8 mouse cellular contexts compared by ENCODE assay signal in the genomic region with DNA sequence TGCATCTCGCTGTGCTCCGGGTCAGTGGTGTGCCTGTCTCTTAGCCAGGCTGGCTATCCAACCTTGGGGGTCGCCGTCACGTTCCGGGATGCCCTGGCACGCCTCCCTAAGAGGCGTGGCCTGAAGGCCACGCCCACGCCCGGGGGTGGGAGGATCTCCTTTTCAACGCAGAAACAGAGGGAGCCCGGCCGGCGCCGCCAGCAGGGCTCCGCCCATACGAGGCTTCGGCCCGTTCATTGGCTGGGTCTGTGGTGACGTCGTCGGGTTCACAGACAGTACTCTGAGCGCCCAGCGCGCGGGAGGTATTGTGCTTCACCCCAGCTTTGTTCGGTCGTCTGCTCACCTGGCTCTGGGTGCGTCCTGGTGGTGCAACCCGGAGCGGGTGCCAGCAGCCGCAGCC. TPM values are rescaled to one million over a fixed set of nuclear protein-coding genes. Genes with fewer than 3 reads are reported as not detected.
DNase-seq lines count a peak whose midpoint lies in the region; ATAC-seq and TF ChIP-seq lines count a peak whose summit lies in the region.

A gene (plus strand): TSS at position 236 of the 400 bp plus-strand sequence.

- H3K27me3 ChIP-seq in hindbrain, embryonic 10.5 days (ENCODE audit: insufficient read depth, poor library complexity, severe bottlenecking), result peaks cover 7% of the 10 kb centered on the region; the same call in 1 of the 2 replicates
- no peaks in the 10 kb centered on the region for H3K27me3 ChIP-seq in lung, postnatal 0 days (replicated peaks; ENCODE audit: insufficient read depth, low read length)

- H3K4me3 ChIP-seq in hindbrain, embryonic 10.5 days, result peak within 1 kb of the TSS; percentile 78
- peak within 1 kb of the TSS; percentile 80 for H3K4me3 ChIP-seq in lung, postnatal 0 days (ENCODE audit: low read depth, low read length)

- WGBS in hindbrain, embryonic 10.5 days, result under 1% methylated on average over 33 of the region's 33 CpGs
- under 1% methylated on average over 33 of the region's 33 CpGs for WGBS in lung, postnatal 0 days

- peak within 1 kb of the TSS; percentile 93 for H3K27ac ChIP-seq in hindbrain, embryonic 10.5 days
- peak within 1 kb of the TSS; percentile 95 for H3K27ac ChIP-seq in lung, postnatal 0 days (ENCODE audit: low read length)

- peak within 1 kb of the TSS; percentile 91 for H3K4me2 ChIP-seq in lung, postnatal 0 days (replicated peaks; ENCODE audit: low read depth, low read length)

- peaks cover 14% of the 10 kb centered on the region for H3K36me3 ChIP-seq in hindbrain, embryonic 10.5 days
- H3K36me3 ChIP-seq in lung, postnatal 0 days (ENCODE audit: insufficient read depth, low read length), result no peaks in the 10 kb centered on the region

- TF ChIP-seq CTCF in lung, postnatal 0 days (IDR thresholded peaks at IDR 0.05), result 0 out of 2 replicates have a peak, but pooled peaks have one; percentile 3

- DNase-seq in MN1 (ENCODE audit: low spot score), result peak; percentile 9
- peak; percentile 97 for DNase-seq in cerebellum, adult 9-10 months
- DNase-seq in hindbrain, embryonic 10.5 days (ENCODE audit: low spot score), result peak; percentile 98
- DNase-seq in layer of hippocampus, adult 9-11 months, result peak; percentile 97
- peak; percentile 97 for DNase-seq in lung, postnatal 0 days (ENCODE audit: low spot score)
- DNase-seq in ovary, postnatal 14 days (ENCODE audit: low spot score), result peak; percentile 88
- DNase-seq in thymus, postnatal 14 days, result peak; percentile 97

- H3K4me1 ChIP-seq in hindbrain, embryonic 10.5 days (replicated peaks), result peaks cover 30% of the 10 kb centered on the region
- peaks cover 16% of the 10 kb centered on the region for H3K4me1 ChIP-seq in lung, postnatal 0 days (ENCODE audit: insufficient read depth, low read depth, low read length)

- H3K9ac ChIP-seq in lung, postnatal 0 days (replicated peaks; ENCODE audit: low read depth), result peak within 1 kb of the TSS; percentile 74

- no peak for TF ChIP-seq EP300 in lung, postnatal 0 days (IDR thresholded peaks at IDR 0.05)

- H3K9me3 ChIP-seq in hindbrain, embryonic 10.5 days, result no peaks in the 10 kb centered on the region
- H3K9me3 ChIP-seq in lung, postnatal 0 days (ENCODE audit: low read length), result no peaks in the 10 kb centered on the region

- peak; percentile 97 for ATAC-seq in frontal cortex, adult (ENCODE audit: low TSS enrichment)
- peak; percentile 98 for ATAC-seq in lung, postnatal 0 days

RNA-seq across cellular contexts. Expression of the gene that starts here (rescaled TPM):
- 11.2 and 12.8 TPM in 2 replicates for polyA plus RNA-seq in hindbrain, embryonic 10.5 days (2016; fragmentation: Nextera tagmentation; extraction: Ambion mirVana)
- polyA plus RNA-seq in lung, postnatal 0 days (2015; fragmentation: Nextera tagmentation; extraction: Ambion mirVana), result 36.2 and 36.5 TPM in 2 replicates

Comparison
In these comparisons a context has a peak if more than half of its experiments do, and no peak if none do; other contexts are left out.
1. Peak in every context shown above with its lines: DNase-seq, ATAC-seq, H3K4me3 ChIP-seq and H3K27ac ChIP-seq.
2. DNase-seq: peak in every context shown above with its lines; median percentile 98 in hindbrain, embryonic 10.5 days; 97 in cerebellum, adult 9-10 months; 97 in layer of hippocampus, adult 9-11 months; 97 in lung, postnatal 0 days; 97 in thymus, postnatal 14 days; 88 in ovary, postnatal 14 days; 9 in MN1.